ENCODE assay signal across 11 mouse cellular contexts in the genomic region with DNA sequence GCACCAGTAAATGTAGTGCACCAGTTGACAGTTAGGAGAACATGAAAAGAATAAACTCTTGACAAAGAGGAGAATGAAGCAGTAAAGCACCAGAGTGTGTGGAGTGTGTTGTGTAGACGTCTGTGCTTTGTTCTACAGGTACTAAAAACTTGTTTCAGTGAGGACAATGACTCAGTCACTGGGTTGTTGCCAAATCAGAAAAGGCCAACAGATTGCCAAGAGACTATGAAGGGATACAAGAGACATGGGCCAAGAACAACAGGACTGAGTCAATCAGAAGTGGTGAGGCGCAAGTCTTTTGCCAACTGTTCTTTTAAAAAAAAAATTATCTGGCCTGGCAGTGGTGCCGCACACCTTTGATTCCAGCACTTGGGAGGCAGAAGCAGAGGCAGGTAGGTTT.
A peak's percentile ranks its signal among the peaks of the same experiment; 100 is the strongest.
DNase-seq lines count a peak whose midpoint lies in the region; ATAC-seq lines count a peak whose summit lies in the region.
"Had no signal": no experiment of that assay in that cellular context is flagged by ENCODE, and none has a peak within 500 bp of the region (broad histone marks: within the 10 kb centered on the region; RNA-seq: fewer than 3 reads in every experiment).

No protein-coding gene starts in this region.

- H3K27me3 ChIP-seq in midbrain, embryonic 15.5 days (replicated peaks), result no peaks in the 10 kb centered on the region
- H3K27me3 ChIP-seq: forebrain, embryonic 13.5 days; hindbrain, embryonic 15.5 days had no signal

- ATAC-seq in midbrain, embryonic 15.5 days (replicated peaks), result no peak
- ATAC-seq: forebrain, embryonic 13.5 days had no signal

- WGBS in midbrain, embryonic 15.5 days, result 81% methylated on average over 3 of the region's 3 CpGs

- H3K27ac ChIP-seq in midbrain, embryonic 15.5 days, result no peak overlapping the region
- H3K27ac ChIP-seq: forebrain, embryonic 13.5 days; hindbrain, embryonic 15.5 days had no signal

- H3K4me1 ChIP-seq in midbrain, embryonic 15.5 days, result 0 out of 2 replicates have a peak, but pooled peaks cover 5% of the 10 kb centered on the region

- H3K9me3 ChIP-seq in midbrain, embryonic 15.5 days, result no peaks in the 10 kb centered on the region
- H3K9me3 ChIP-seq: forebrain, embryonic 13.5 days; hindbrain, embryonic 15.5 days had no signal

- no peak overlapping the region for H3K4me3 ChIP-seq in midbrain, embryonic 15.5 days
- H3K4me3 ChIP-seq: forebrain, embryonic 13.5 days; hindbrain, embryonic 15.5 days had no signal

- H3K9ac ChIP-seq in midbrain, embryonic 15.5 days, result no peak overlapping the region
- H3K9ac ChIP-seq: forebrain, embryonic 13.5 days; hindbrain, embryonic 15.5 days had no signal

- H3K36me3 ChIP-seq in midbrain, embryonic 15.5 days (replicated peaks), result peaks cover 9% of the 10 kb centered on the region; the same call in 1 of the 2 replicates

- DNase-seq in gastrocnemius, adult 18-20 months (ENCODE audit: low spot score), result peak; percentile 54
- no peak for DNase-seq in gastrocnemius, postnatal 25 days
- peak; percentile 97 for DNase-seq in 3T3-L1 (ENCODE audit: low read depth, low spot score)
- DNase-seq in adrenal gland, postnatal 14 days, result peak; percentile 63
- DNase-seq in cerebellum, postnatal 25 days, result peak; percentile 47 to 69
- DNase-seq in retina, postnatal 1 day, result no peak
- no peak for DNase-seq in urinary bladder, adult 2 months (ENCODE audit: low spot score)
- DNase-seq: thymus, postnatal 36 days had no signal

- H3K4me2 ChIP-seq in midbrain, embryonic 15.5 days, result no peak overlapping the region
- H3K4me2 ChIP-seq: forebrain, embryonic 13.5 days; hindbrain, embryonic 15.5 days had no signal

Comparison
In these comparisons a context has a peak if more than half of its experiments do, and no peak if none do; other contexts are left out.
1. DNase-seq: peak in gastrocnemius, adult 18-20 months (single experiment), 3T3-L1 (single experiment), adrenal gland, postnatal 14 days (single experiment) and cerebellum, postnatal 25 days (2 of 2); none in gastrocnemius, postnatal 25 days (single experiment), retina, postnatal 1 day (single experiment) and urinary bladder, adult 2 months (single experiment).